Mouse (Mus musculus) T-helper 17 cell (primary cell): ENCODE results near the gene Pxmp4.

Experiments used
- in situ Hi-C, 2 experiments: fragments of 300-600 bp; cut with MboI, MseI; formaldehyde crosslinking; loops; 1 replicate in 1 of 2; 2 replicates in 1 of 2; pipeline ENCODE4 v1.15.1; 2025; ENCODE audit warnings: high pct_unique_total_duplicates in 2 of 2

Pxmp4 gene

DNA sequence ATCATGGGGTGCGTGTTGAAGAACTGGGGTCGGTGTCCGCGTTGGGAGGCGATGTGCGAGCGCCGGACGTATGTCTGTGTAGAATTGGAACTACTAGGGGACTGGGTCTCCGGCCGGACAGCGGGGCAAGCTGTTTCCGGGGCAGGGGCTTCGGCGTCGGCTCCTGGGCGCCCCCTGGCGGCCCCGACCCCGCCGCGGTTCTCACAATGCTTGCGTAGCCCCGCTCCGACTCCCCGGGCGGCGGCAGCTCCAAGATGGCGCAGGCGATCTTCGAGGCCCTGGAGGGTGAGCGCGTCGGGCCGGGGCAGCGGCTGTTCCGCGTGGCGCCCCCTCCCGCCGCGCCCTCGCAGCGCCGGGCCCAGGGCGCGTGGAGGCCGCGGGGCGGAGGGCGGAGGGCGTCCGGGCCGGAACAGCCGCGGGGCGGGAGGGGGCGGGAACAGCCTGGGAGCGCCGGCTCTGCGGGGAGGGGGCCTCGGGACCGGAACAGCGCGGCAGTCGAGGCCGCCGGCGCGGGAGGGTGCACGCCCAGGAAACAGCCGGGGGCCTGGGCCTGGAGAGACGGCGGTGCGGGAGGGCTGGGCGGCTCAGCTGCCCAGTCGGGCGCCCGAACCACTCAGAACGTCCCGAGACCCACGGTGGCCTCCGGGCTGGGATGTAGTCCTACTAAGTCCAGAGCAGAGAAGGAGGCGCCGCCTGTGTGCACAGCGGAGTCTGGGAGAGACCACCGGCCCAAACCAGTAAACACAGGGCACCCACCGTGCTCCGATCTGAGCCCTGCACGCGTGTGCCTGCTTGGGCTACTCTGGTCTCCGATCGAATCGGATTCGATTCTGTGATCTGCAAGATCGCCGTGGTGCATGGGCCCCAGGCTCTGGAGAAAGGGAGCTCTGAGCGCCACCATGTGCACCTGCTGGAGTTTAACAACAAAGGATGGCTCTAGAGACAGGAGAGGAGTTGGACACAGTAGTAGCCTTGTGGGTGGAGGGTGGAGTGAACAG, 9.9 kb upstream of the Pxmp4 start, which contains the start of the genes Zfp341 and 4930519P11Rik:
Gene Zfp341 (plus strand): TSS at position 180 of the 998 bp plus-strand sequence.
Gene 4930519P11Rik (minus strand): TSS at position 320 of the 998 bp plus-strand sequence.
- in situ Hi-C loops: no loop called here

DNA sequence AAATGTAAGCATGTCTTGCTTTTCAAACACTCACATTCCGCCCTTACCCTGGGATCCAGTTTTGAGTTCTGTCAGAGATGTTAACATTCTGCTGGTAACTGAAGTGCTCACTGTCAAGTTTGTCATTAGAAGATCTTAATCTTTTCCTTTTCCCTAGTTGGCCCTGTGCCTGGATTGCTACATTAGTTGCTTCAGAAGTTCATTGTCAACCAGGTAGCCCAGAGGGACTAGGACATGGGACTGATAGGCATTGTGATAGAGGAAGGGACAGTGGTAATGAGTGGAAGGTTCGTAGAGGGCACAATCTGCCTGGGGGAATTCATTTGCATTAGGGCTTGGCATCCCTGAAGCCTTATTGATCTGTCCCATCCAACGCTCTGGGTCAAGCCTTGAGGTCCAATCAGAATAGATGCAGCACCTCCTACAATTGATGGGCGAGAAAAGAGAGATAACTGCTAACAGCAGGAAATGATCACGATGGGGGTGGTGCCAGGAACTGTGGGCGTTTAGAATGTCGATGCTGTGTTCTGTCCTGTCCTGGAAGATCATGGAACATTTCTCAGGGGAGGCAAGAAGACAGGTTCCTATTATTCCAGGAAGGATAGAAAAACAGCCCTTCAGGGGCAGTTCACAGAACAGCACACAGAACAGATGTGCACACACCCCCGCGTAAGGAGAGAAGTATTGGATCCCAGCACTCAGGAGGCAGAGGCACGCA, 5.7 kb upstream of the Pxmp4 start:
- in situ Hi-C loops: no loop called here

DNA sequence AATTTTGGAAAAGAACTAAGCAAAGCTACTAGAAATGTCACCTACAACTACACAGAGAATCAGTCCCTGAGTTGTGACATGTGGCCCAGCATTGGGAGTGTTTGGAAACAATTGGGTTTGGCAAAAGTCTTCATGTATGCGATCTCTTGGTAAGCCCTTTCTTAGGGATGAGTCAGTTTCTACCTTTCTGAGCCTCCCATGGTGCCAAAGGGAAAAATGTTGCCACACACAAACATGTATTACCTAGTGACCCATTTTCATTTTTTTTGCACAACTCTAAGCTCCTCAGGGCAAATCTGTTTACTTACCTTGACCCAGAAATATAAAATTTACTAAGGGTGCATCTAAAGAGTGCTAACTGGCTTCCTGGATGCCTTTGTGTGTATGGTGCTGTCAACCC, 3.5 kb upstream of the Pxmp4 start:
- in situ Hi-C loops: no loop called here

DNA sequence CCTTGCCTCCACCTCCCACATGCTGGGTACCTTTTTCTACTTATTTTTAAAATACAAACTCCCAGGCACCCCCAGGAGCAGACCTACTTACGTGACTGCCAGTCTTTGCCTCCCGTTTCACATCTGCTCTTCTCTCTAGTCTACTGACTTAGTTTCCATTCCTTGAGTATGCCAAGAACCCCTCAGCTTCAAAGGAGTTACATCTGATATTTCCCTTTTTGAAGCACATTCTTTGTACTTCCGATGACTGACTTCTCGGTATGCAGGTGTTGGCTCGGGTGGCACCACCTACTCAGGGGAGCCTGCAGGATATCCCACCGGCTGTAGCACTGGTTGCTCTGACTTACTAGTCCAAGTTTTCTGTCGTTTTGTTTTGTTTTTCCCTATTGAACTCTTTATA, 648 bp upstream of the Pxmp4 start:
- in situ Hi-C loops: no loop called here

DNA sequence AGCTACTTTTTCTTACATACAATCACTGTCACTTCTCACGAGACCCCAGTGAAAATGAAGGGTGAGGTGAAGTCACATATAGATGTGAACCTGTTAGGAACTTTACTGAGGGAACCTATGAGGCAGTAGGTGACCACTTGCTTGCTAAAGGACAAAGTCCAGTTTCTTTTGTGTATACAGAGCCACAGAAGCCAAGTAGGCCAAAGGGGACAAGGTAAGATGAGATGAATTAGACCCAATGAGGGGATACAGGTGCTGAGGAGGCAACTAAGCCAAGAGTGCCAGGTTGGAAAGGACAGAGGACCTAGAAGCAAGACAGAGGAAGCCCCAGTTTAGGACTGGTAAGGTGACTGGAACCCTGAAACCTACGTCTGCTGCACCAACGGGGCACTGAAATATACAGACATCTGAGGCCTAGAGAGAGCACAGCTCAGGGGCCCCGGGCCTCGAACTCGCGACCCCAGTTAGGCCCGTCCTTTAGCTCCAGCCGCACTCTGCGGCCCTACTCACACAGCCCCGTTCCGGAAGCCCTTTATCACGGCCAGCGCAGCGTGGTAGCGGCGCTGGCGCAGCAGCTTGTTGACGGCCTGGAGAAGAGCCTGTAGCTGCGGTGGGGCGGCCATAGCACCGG, 386 bp downstream of the Pxmp4 start:
- in situ Hi-C loops: no loop called here

DNA sequence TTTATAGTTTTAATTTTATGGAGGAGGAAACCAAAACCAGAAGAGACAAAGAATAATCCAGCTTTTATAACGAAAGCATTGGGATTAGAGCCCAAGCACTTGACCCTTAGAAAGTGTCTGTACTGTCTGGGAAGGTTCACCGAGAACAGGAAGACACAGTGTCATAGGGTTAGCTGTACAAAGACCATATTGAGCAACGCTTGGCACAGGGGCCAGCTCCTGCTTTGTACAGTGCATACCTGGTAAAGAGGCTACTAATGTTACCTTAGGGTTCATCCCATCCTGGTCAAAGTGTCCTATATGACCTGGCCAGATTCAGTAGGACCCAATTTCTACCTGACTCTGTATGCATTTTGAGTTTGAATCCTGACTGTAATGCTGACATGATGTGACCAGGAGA, 2.2 kb downstream of the Pxmp4 start:
- in situ Hi-C loops: no loop called here

DNA sequence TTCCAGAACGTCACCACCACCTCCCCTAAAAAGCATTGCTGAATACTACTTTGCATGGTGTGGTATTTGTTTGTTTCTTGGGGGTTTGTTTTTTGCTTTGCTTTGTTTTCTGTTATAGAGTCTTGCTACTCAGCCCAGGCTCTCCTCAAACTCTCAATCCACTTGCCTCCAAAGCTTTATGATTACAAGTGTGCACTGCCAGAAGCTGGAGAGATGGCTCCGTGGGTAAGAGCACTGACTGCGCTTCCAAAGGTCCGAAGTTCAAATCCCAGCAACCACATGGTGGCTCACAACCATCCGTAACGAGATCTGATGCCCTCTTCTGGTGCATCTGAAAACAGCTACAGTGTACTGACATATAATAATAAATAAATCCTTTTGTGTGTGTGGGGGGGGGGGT, 2.9 kb downstream of the Pxmp4 start:
- in situ Hi-C loops: no loop called here

DNA sequence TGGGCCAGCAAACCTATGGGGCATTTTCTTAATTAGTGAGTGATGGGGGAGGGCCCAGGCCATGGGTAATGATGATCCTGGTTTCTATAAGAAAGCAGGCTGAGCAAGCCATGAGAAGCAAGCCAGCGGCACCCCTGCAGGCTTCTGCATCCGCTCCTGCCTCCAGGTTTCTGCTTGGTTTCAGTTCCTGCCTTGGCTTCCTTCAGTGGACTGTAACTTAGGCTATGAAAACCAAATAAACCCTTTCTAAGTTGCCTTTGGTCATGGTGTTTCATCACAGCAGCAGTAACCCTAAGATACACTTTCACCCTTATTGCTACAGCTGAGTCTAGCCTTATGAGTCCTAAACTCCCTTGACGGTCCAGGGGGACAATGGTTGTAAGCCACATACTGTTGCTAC, 6.1 kb downstream of the Pxmp4 start:
- in situ Hi-C loops: no loop called here

DNA sequence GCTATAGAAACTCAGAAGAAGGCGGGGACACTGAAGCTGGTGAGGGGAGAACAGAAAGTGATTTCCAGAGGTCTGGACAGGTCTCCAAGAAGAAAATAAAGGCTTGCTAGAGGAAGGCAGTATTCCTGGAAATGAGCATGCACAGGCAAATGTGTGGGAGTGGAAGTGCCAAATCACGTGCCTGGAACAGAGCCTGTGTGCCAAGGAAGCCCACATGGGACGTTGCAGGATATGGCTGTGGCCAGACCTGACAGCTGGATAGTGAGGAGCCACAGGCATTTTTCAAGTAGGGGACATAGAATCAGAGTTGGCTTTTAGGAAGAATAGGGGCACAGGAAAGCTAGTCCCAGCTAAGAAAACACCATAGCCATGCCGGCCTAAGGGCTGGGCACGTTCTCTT, 7.7 kb downstream of the Pxmp4 start:
- in situ Hi-C loops: no loop called here

DNA sequence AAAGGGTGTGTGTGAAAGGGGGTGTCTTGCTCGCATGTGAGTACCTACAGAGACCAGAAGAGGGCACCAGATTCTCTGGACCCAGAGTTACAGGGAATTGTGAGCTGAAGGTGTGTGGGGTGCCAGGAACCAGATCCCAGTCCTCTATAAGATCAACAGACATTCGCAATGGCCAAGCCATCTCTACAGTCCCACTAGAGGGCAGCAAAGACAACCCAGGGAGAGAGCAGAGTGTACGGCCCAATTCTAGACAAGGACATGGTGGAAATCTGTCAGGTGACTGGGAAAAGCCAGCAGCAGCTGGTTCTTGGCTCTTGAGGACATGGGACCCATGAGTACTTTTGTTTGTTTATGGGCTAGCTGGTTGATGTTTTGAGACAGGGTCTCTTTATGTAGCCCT, 10.5 kb downstream of the Pxmp4 start:
- in situ Hi-C loops: no loop called here

DNA sequence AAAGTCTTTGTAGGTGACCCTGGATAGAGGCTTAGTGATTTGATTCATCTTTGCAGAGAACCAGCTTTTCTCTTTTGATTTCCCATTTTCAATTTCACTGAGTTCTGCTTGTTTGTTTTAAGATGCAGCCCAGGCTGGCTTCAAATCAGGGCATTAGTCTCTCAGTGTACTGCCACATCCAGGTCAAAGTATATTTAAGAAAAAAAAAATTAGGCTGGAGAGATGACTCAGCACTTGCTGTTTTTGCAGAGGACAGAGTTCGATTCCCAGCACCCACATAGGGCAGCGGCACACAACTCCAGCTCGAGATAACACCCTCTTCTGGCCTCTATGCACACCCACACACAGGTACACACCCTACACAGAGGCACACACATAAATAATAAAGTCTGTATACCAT, 12.3 kb downstream of the Pxmp4 start:
- in situ Hi-C loops: no loop called here

DNA sequence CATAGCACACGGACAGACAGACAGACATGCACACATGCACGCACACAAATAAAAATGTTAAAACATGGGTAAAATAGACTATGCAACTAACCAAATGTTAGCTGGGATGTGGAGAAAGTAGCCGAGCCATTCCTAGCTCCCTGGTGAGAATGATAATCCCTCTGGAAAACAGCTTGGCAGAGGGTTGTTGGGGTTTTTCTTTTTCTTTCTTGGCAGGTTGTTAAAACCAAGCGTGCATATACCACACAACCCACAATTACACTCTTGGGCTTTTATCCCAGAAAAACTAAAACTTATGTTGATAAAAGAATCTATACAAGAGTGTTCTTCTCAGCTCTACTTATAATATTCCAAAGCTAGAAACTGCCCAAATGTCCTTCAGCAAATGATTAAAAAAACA, 14.5 kb downstream of the Pxmp4 start:
- in situ Hi-C loops: no loop called here

DNA sequence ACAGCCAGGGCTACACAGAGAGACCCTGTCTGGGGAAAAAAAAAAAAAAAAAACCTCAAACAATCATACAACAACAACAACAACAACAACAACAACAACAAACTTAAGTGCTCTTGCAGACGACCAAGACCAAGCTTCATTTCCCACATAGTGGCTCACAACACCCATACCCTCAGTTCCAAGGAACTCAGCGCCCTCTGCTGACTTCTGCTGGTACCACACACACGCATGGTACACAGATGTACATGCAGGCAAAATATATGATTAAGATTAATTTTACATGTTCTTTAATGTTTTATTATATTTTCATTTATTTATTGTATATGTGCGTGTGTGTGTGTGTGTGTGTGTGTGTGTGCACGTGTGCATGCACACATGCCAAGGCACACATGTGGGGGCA, 17.1 kb downstream of the Pxmp4 start:
- in situ Hi-C loops: no loop called here

DNA sequence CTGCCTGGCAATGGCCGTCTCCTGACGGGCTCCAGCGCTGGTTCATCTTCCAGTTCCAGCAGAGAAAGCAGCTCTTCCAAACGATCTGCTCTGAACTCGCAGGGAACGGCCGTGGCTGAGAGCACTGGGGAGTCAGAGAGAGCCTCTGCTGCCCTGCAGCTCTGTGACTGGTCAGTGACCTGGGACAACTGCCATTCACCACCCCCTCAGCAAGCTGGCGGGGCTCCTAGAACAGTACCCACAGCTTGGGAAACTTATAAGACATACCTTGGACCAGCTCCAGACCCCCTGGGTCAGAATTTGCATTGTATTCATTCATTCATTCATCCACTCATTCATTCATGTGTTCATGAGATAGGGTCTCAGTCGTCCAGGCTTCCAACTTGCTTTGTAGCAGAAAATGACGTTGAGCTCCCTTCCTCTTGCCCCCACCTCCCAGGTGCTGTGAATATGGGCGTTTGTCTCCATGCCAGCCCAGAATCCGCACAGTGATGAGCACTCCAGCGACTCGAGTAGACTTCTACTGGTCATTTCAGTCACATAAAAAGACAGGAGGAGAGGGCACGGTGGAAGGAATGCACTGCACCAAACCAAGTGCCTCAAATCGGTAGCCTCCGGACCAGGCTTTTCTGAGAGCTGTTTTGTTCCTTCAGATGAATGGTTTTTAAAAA, 18.4 kb downstream of the Pxmp4 start:
- in situ Hi-C loops: no loop called here

DNA sequence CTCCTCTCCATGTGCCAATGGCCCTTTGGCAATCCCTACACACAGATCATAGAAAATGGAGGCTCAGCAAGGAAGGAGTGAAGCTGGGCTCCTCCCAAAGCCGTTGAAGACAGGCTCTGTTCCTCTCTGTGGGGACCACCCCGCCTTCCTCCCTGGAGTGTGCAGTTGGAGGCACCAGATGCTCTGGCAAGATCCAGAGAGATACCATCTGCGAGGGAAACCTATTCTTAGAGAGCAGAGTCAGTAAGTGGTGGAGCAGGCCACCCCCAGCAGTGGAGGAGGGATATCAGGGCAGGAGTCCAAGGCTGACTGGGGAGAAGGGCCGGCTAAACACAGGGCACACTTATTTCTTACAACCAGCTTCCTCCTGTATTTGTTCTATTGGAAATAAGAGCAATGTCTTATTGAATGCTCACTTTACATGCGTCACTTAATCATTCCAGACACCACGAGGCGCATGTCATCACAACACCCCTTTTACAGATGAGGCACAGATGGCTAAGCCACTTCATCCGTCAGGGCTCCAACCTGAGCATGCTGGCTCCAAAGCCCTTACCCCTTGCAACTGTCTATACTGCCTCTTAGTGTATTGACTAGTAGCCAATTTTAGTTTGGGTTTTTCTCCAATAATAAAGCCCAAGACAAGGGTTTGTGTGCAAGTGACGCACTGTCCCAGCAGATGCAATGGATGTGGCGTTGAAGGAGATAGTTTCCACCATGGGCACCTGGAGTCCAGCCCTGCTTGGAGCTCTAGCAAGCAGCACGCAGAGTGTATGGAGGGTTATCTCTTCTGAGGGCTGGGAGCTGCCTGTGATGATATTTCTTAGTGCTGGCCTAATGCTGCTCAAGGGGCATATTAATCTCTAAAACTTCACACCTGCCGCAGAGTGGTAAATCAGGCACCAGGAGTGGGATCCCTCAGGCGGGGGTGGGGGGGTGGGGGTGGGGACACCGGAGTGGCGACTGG, 19.3 kb downstream of the Pxmp4 start:
- in situ Hi-C loops: no loop called here

DNA sequence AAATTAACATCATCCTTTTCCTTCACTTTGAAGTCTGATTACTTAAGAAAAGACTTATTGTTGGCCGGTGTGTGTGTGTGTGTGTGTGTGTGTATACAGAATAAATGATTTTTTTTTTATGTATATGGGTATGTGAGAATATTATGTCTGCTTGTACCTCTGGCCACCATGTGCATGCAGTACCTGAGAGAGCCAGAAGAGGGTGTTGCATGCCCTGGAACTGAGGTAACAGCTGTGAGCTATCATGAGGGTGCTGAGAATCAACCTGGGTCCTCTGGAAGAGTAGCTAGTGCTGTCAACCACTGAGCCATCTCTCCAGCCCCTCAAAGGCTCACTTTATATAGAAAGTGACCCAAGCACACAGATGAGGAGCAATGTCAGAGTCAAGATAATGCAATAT, 22.1 kb downstream of the Pxmp4 start:
- in situ Hi-C loops: no loop called here

DNA sequence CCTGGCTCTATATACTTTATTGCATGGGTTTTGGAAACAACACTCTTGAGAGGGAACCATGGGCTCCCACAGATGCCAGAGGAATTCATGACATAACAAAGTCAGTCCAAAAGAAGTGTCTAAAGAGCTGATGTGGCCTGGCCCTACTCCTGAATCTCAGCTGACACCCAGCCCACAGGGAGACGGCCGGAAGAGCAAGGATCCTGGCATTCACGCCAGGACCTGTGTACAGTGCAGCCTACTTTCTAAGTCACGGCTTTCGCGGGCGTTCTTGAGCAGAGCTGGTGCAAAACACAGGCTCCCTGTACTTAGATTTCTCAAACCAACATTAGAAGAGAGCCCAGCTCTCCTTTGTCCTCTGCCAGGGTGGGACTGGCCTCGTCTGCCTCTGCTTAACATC, 22.9 kb downstream of the Pxmp4 start:
- in situ Hi-C loops: no loop called here

DNA sequence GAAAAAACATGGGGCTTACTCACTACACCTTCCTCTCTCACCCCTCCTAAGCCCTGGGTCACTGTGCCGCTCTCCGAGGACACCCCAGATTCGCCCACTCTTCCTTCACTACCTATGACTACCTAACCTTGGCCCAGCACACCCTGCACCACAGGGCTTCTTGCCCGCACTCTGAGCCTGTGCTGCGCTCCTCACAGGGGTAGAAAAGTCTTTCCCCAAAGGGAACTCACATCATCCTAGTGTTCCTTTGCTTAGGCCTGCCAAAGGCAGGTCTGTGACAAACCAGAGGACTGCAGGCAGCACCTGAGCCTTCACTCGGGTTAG, 25.8 kb downstream of the Pxmp4 start:
- in situ Hi-C loops: no loop called here

DNA sequence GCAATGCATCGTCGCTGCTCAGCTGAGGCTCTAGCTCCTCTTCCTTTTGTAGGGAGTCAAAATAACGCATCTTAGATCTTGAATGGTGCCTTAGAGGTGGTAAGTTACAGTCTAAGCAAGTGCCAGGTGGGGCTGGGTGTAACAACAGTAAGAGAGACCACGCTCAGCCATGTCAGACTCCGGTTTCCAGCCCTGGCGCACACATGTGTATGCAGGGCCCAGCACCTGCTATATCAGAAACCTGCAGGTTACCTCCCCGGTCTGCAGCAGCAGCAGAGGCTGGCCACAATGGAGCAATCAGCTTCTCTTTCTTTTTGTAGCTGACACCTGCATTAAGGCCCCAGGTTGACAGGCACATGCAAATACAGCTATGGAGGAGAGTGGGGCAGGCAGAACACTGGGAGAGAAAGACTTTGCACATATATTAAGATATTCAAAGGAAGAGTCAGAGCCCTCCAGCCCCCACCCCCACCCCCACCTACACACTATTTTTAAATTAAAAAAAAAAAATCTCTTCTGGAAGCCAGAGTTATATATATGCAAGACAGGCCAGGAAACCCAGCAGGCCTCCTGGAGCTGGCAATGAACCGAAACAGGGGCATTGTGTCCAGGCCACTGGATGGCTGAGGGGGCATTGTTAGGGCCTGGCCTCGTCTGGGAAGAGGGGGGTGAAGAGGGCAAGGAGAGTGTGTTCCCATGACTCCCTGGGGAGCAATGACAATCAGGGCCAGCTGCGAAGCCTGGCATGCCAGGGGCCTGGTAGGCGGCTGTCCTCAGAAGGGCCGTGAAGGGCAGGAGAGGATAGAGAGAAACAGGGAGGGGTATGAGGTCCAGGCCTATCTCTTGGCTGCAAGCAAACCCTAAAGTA, 26.4 kb downstream of the Pxmp4 start:
- in situ Hi-C loops: no loop called here

DNA sequence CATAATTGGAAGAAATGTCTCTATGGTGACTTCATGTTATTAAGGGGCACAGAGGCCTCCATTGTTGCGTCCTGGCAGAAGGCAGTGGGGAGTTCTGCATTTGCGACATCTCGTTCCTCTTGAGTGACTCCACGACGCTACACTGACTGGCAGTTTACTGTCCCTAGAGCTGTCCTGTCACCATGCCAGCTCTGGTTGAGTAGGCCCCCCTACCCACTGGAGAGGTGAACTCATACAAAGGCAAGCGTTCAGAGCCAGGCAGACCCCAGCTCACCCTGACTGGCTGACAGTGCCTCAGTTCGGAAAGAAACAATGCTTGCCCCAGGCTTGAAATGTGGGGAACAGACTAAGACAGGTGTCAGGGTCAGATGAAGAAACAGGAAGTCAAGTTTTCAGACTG, 29.2 kb downstream of the Pxmp4 start:
- in situ Hi-C loops: no loop called here
